Mouse (Mus musculus) forebrain, embryonic 15.5 days (tissue): Measurements from ENCODE around the gene Spic. TPM values are rescaled to one million over a fixed set of nuclear protein-coding genes. Genes with fewer than 3 reads are reported as not detected.

Experiments used
- ATAC-seq: fragments of 200-750 bp; cut with Nextera tagmentation; replicated peaks from 2 replicates; pipeline ENCODE4 v1.8.0; 2017; ENCODE audit warnings: mild to moderate bottlenecking, moderate TSS enrichment, moderate library complexity
- H3K27ac ChIP-seq: fragments of 300-500 bp; sonication (generic); replicated peaks from 2 replicates; pipeline ENCODE4 v1.5.1; 2015; ENCODE audit warnings: mild to moderate bottlenecking, inconsistent platforms
- H3K27me3 ChIP-seq: fragments of 300-500 bp; sonication (generic); 2 replicates; pipeline ENCODE4 v1.6.1; 2015; ENCODE audit warnings: inconsistent platforms
- H3K36me3 ChIP-seq: fragments of 300-500 bp; sonication (generic); 2 replicates; pipeline ENCODE4 v1.6.1; 2015; ENCODE audit warnings: mild to moderate bottlenecking, inconsistent platforms
- H3K4me1 ChIP-seq: fragments of 300-500 bp; sonication (generic); 2 replicates; pipeline ENCODE4 v1.6.1; 2015; ENCODE audit warnings: inconsistent platforms
- H3K4me2 ChIP-seq: fragments of 300-500 bp; sonication (generic); replicated peaks from 2 replicates; pipeline ENCODE4 v1.6.1; 2015; ENCODE audit warnings: mild to moderate bottlenecking, inconsistent platforms
- H3K4me3 ChIP-seq: fragments of 300-500 bp; sonication (generic); 2 replicates; pipeline ENCODE4 v1.5.1; 2015; ENCODE audit warnings: mild to moderate bottlenecking, inconsistent platforms
- H3K9ac ChIP-seq: fragments of 300-500 bp; sonication (generic); replicated peaks from 2 replicates; pipeline ENCODE4 v1.6.1; 2015; ENCODE audit warnings: mild to moderate bottlenecking, inconsistent platforms
- H3K9me3 ChIP-seq: fragments of 300-500 bp; sonication (generic); 2 replicates; pipeline ENCODE4 v1.6.1; 2016; ENCODE audit warnings: inconsistent platforms
- WGBS: fragments of 180-500 bp; shearing (Covaris S2); methylation state at CpG from one replicate; pipeline ENCODE4 v1.1.7; 2015; ENCODE audit warnings: mixed read lengths; 5-methylcytosine and 5-hydroxymethylcytosine counted together
- polyA plus RNA-seq: library from polyadenylated mRNA; unstranded; fragments of >200 nt; fragmentation: Nextera tagmentation; extraction: Ambion mirVana; gene quantifications from 2 replicates; pipeline ENCODE4 v1.2.1, GENCODE M21; 2015

Gene Spic
- polyA plus RNA-seq, 1 experiment from 2014 or later = not detected

DNA sequence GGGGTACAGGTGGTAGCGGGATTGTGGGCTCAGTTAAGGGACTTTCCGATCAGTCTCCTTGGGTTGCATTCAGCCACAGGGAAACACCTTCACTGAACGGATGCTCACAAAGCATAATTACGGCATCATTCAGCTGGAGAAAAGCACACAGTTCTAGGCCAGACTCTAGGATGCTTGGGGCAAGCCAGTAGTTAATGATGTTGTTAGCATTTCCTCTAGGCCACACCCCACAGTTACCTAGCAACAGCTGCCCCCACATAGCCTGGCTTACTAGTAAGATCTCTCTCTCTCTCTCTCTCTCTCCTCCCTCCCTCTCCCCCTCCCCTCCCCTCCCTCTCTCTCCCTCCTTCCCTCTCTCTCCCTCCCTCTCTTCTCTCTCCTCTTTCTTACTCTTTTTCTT is 57.8 kb downstream of the Spic start:
- Histone ChIP-seq H3K9ac (no peak overlapping the region), H3K9me3 (no peaks in the 10 kb centered on the region), H3K36me3 (no peaks in the 10 kb centered on the region), H3K27ac (no peak overlapping the region), H3K4me2 (no peak overlapping the region), H3K4me3 (no peak overlapping the region), H3K4me1 (no peaks in the 10 kb centered on the region), H3K27me3 (no peaks in the 10 kb centered on the region)
- ATAC-seq = no peak; the same call in 1 of the 2 replicates
- 45% methylated on average over 4 of the region's 4 CpGs for WGBS

DNA sequence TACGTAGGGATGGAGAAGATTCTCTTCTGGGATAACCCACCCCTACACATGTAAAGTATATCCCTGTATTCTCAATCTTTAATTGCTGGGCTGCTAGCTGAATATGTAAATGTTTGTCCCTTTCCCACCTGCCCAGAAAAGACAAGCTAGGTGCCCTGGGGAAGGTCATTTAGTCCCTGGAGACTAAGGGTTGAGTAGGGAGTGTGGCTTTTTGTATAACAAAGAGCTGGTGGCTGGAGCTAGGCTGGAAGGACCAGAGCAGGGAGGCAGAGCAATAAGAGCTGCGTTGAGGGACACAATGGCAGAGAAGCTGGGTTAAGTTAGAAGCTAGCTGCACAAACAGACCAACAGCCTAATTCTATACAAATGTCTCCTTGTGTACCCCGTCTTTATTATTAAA is 58.6 kb downstream of the Spic start:
- WGBS = 68% methylated on average over 3 of the region's 3 CpGs
- Histone ChIP-seq H3K36me3 (no peaks in the 10 kb centered on the region), H3K9me3 (no peaks in the 10 kb centered on the region), H3K4me2 (no peak overlapping the region), H3K27ac (no peak overlapping the region), H3K27me3 (no peaks in the 10 kb centered on the region), H3K9ac (no peak overlapping the region), H3K4me3 (no peak overlapping the region), H3K4me1 (no peaks in the 10 kb centered on the region)
- no peak for ATAC-seq

Other genes with a start within 250 kb of the Spic start
- 0.40 and 0.65 TPM in 2 replicates for gene Sycp3, start 225.4 kb downstream of the Spic start, polyA plus RNA-seq
- 11.5 and 11.9 TPM in 2 replicates for gene Chpt1, start 180.9 kb downstream of the Spic start, polyA plus RNA-seq
- 0.99 and 1.6 TPM in 2 replicates for gene Mybpc1, start 79.9 kb downstream of the Spic start, polyA plus RNA-seq
- gene Arl1, start 45.8 kb upstream of the Spic start, polyA plus RNA-seq = 146 and 150 TPM in 2 replicates
- 11.5 and 12.9 TPM in 2 replicates for gene Utp20, start 141.8 kb upstream of the Spic start, polyA plus RNA-seq
- gene Slc5a8, start 201.0 kb upstream of the Spic start, polyA plus RNA-seq = 0.05 and 0.06 TPM in 2 replicates